Mouse (Mus musculus) C2C12 (cell line): Measurements from ENCODE around the gene Edn2.

Source experiments
- CEBPB ChIP-seq: IDR thresholded peaks from one replicate; pipeline ENCODE4 v1.6.1; 2011; ENCODE audit warnings: low read depth, mild to moderate bottlenecking, control low read depth, moderate library complexity
- CTCF ChIP-seq: IDR thresholded peaks from one replicate; pipeline ENCODE4 v1.5.1; 2011; ENCODE audit not compliant: control insufficient read depth, insufficient read depth, insufficient read length
- FOSL1 ChIP-seq: IDR thresholded peaks from one replicate; pipeline ENCODE4 v1.8.0; 2011; ENCODE audit warnings: mild to moderate bottlenecking, low read length; ENCODE audit not compliant: poor library complexity, insufficient read depth, severe bottlenecking
- MAX ChIP-seq: IDR thresholded peaks from one replicate; pipeline ENCODE4 v1.6.1; 2011; ENCODE audit warnings: mild to moderate bottlenecking, control low read depth
- MYOD1 ChIP-seq: IDR thresholded peaks from one replicate; pipeline ENCODE4 v1.6.1; 2011; ENCODE audit warnings: low read depth; ENCODE audit not compliant: control insufficient read depth, insufficient read length
- MYOG ChIP-seq: IDR thresholded peaks from one replicate; pipeline ENCODE4 v1.6.1; 2011; ENCODE audit not compliant: control insufficient read depth, insufficient read length; ENCODE audit errors: extremely low read depth
- USF1 ChIP-seq: IDR thresholded peaks from one replicate; pipeline ENCODE4 v1.6.1; 2011; ENCODE audit warnings: low read depth, mild to moderate bottlenecking, control low read depth, moderate library complexity

DNA sequence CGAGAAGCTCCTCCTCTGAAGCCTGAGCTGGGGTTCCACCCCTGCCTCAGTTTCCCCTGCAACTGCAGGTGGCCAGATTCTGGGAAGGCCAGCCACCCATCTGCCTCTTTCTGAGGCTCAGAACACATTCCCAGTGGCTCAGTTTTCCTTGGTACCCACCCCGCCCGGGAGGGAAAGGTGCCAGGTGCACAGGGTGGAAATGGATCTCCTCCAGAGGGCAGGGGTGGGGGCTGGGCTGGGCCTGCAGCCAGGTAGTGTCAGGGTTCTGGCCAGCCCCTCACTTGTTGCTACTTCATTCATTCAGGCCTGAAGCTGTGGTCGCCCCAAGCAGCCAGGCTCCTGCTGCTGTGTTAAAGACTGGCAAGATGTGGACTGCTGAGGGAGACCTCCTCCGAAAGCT is 3.3 kb downstream of the Edn2 start:
- TF ChIP-seq CTCF (no peak), MAX (no peak), FOSL1 (no peak), USF1 (no peak), CEBPB (no peak), MYOG (no peak), MYOD1 (no peak)
